Mouse (Mus musculus) liver, embryonic 12.5 days (tissue): ENCODE data around the gene Rora. TPM values are rescaled to one million over a fixed set of nuclear protein-coding genes. Genes with fewer than 3 reads are reported as not detected.

Experiments used
- ATAC-seq: fragments of 200-750 bp; cut with Nextera tagmentation; 2 replicates; pipeline ENCODE4 v1.8.0; 2017; ENCODE audit warnings: moderate number of reproducible peaks, mild to moderate bottlenecking, moderate library complexity
- H3K27ac ChIP-seq: fragments of 300-500 bp; sonication (generic); 2 replicates; pipeline ENCODE4 v1.5.1; 2016; ENCODE audit warnings: mild to moderate bottlenecking
- H3K27me3 ChIP-seq: fragments of 300-500 bp; sonication (generic); replicated peaks from 2 replicates; pipeline ENCODE4 v1.6.1; 2016; ENCODE audit warnings: mild to moderate bottlenecking, moderate library complexity
- H3K36me3 ChIP-seq: fragments of 300-500 bp; sonication (generic); 2 replicates; pipeline ENCODE4 v1.6.1; 2016; ENCODE audit warnings: mild to moderate bottlenecking, moderate library complexity
- H3K4me1 ChIP-seq: fragments of 300-500 bp; sonication (generic); 2 replicates; pipeline ENCODE4 v1.6.1; 2016
- H3K4me2 ChIP-seq: fragments of 300-500 bp; sonication (generic); 2 replicates; pipeline ENCODE4 v1.6.1; 2016; ENCODE audit warnings: mild to moderate bottlenecking, moderate library complexity
- H3K4me3 ChIP-seq: fragments of 300-500 bp; sonication (generic); 2 replicates; pipeline ENCODE4 v1.5.1; 2016; ENCODE audit warnings: mild to moderate bottlenecking, moderate library complexity
- H3K9ac ChIP-seq: fragments of 300-500 bp; sonication (generic); 2 replicates; pipeline ENCODE4 v1.6.1; 2016; ENCODE audit warnings: mild to moderate bottlenecking, moderate library complexity
- H3K9me3 ChIP-seq: fragments of 300-500 bp; sonication (generic); replicated peaks from 2 replicates; pipeline ENCODE4 v1.6.1; 2016; ENCODE audit warnings: mild to moderate bottlenecking, moderate library complexity
- WGBS: fragments of 180-500 bp; shearing (Covaris S2); methylation state at CpG from one replicate; pipeline ENCODE4 v1.1.7; 2016; ENCODE audit not compliant: insufficient replicate concordance; 5-methylcytosine and 5-hydroxymethylcytosine counted together
- polyA plus RNA-seq: library from polyadenylated mRNA; unstranded; fragments of >200 nt; fragmentation: Nextera tagmentation; extraction: Ambion mirVana; gene quantifications from 2 replicates; pipeline ENCODE4 v1.2.1, GENCODE M21; 2016

Gene Rora
- polyA plus RNA-seq, 1 experiment from 2014 or later = 2.4 TPM

GRCm38 (mm10) chr9:69043920-69044613 is 390.5 kb downstream of the Rora start:
- no peaks in the 10 kb centered on the region for H3K27me3 ChIP-seq
- no peak overlapping the region for H3K9ac ChIP-seq
- ATAC-seq = no peak
- no peak overlapping the region for H3K4me2 ChIP-seq
- H3K4me3 ChIP-seq = no peak overlapping the region
- H3K27ac ChIP-seq = no peak overlapping the region
- no peaks in the 10 kb centered on the region for H3K36me3 ChIP-seq
- no peaks in the 10 kb centered on the region; the same call in 1 of the 2 replicates for H3K9me3 ChIP-seq
- no peaks in the 10 kb centered on the region for H3K4me1 ChIP-seq
- WGBS = 68% methylated on average over 8 of the region's 8 CpGs

- H3K4me3 ChIP-seq = no peak overlapping the region
- ATAC-seq = no peak
- H3K27me3 ChIP-seq = no peaks in the 10 kb centered on the region
- H3K4me2 ChIP-seq = no peak overlapping the region
- H3K9me3 ChIP-seq = no peaks in the 10 kb centered on the region; the same call in 1 of the 2 replicates
- no peak overlapping the region for H3K27ac ChIP-seq
- no peaks in the 10 kb centered on the region for H3K36me3 ChIP-seq
- H3K4me1 ChIP-seq = no peaks in the 10 kb centered on the region
- 74% methylated on average over 7 of the region's 7 CpGs for WGBS
- no peak overlapping the region for H3K9ac ChIP-seq
Observed at GRCm38 (mm10) chr9:69044614-69045133, 391.1 kb downstream of the Rora start.

GRCm38 (mm10) chr9:69045908-69046307 is 392.3 kb downstream of the Rora start:
- H3K27ac ChIP-seq = no peak overlapping the region
- no peaks in the 10 kb centered on the region; the same call in 1 of the 2 replicates for H3K9me3 ChIP-seq
- ATAC-seq = no peak
- WGBS = 72% methylated on average over 8 of the region's 8 CpGs
- H3K27me3 ChIP-seq = no peaks in the 10 kb centered on the region
- H3K36me3 ChIP-seq = no peaks in the 10 kb centered on the region
- no peak overlapping the region for H3K4me3 ChIP-seq
- no peak overlapping the region for H3K4me2 ChIP-seq
- H3K4me1 ChIP-seq = no peaks in the 10 kb centered on the region
- H3K9ac ChIP-seq = no peak overlapping the region

- Histone ChIP-seq H3K9me3 (no peaks in the 10 kb centered on the region), H3K36me3 (no peaks in the 10 kb centered on the region), H3K9ac (no peak overlapping the region), H3K4me1 (no peaks in the 10 kb centered on the region), H3K4me2 (no peak overlapping the region), H3K4me3 (no peak overlapping the region), H3K27ac (no peak overlapping the region), H3K27me3 (no peaks in the 10 kb centered on the region)
- ATAC-seq = no peak
- WGBS = 69% methylated on average over 8 of the region's 8 CpGs
Observed at GRCm38 (mm10) chr9:69050856-69051255, 397.3 kb downstream of the Rora start.

GRCm38 (mm10) chr9:69051890-69052289 is 398.3 kb downstream of the Rora start:
- ATAC-seq = no peak
- 78% methylated on average over 5 of the region's 5 CpGs for WGBS

GRCm38 (mm10) chr9:69055302-69055701 is 401.7 kb downstream of the Rora start:
- WGBS = 78% methylated on average over 5 of the region's 5 CpGs
- Histone ChIP-seq H3K27ac (no peak overlapping the region), H3K36me3 (no peaks in the 10 kb centered on the region), H3K27me3 (no peaks in the 10 kb centered on the region), H3K4me3 (no peak overlapping the region), H3K4me1 (no peaks in the 10 kb centered on the region), H3K4me2 (no peak overlapping the region), H3K9ac (no peak overlapping the region), H3K9me3 (no peaks in the 10 kb centered on the region)
- ATAC-seq = no peak

More at GRCm38 (mm10) chr9:69051890-69052289, 398.3 kb downstream of the Rora start:
- Histone ChIP-seq H3K27ac (no peak overlapping the region), H3K4me3 (no peak overlapping the region), H3K9me3 (no peaks in the 10 kb centered on the region), H3K36me3 (no peaks in the 10 kb centered on the region), H3K4me1 (no peaks in the 10 kb centered on the region), H3K9ac (no peak overlapping the region), H3K27me3 (no peaks in the 10 kb centered on the region), H3K4me2 (no peak overlapping the region)

GRCm38 (mm10) chr9:69071203-69071867 is 417.7 kb downstream of the Rora start:
- Histone ChIP-seq H3K27me3 (peaks cover 18% of the 10 kb centered on the region), H3K9ac (no peak overlapping the region), H3K27ac (no peak overlapping the region), H3K4me1 (0 out of 2 replicates have a peak, but pooled peaks cover 5% of the 10 kb centered on the region), H3K36me3 (no peaks in the 10 kb centered on the region), H3K4me2 (no peak overlapping the region), H3K4me3 (no peak overlapping the region), H3K9me3 (no peaks in the 10 kb centered on the region)
- ATAC-seq = no peak
- WGBS = 71% methylated on average over 15 of the region's 15 CpGs

- peaks cover 18% of the 10 kb centered on the region for H3K27me3 ChIP-seq
- no peak overlapping the region for H3K4me2 ChIP-seq
- H3K9ac ChIP-seq = no peak overlapping the region
- no peaks in the 10 kb centered on the region for H3K9me3 ChIP-seq
- H3K27ac ChIP-seq = no peak overlapping the region
- no peak for ATAC-seq
- H3K4me3 ChIP-seq = no peak overlapping the region
- H3K36me3 ChIP-seq = no peaks in the 10 kb centered on the region
- WGBS = 20% methylated on average over 7 of the region's 7 CpGs
- H3K4me1 ChIP-seq = 0 out of 2 replicates have a peak, but pooled peaks cover 5% of the 10 kb centered on the region
Observed at GRCm38 (mm10) chr9:69073271-69073670, 419.7 kb downstream of the Rora start.

- 62% methylated on average over 3 of the region's 3 CpGs for WGBS
- Histone ChIP-seq H3K9me3 (no peaks in the 10 kb centered on the region), H3K4me2 (no peak overlapping the region), H3K9ac (no peak overlapping the region), H3K4me1 (peaks cover 42% of the 10 kb centered on the region), H3K27me3 (peaks cover 11% of the 10 kb centered on the region; the same call in 1 of the 2 replicates), H3K27ac (no peak overlapping the region), H3K36me3 (no peaks in the 10 kb centered on the region), H3K4me3 (no peak overlapping the region)
- ATAC-seq = no peak
Observed at GRCm38 (mm10) chr9:69084086-69084719, 430.6 kb downstream of the Rora start.

- WGBS = 62% methylated on average over 14 of the region's 14 CpGs
- H3K9me3 ChIP-seq = no peaks in the 10 kb centered on the region
- no peaks in the 10 kb centered on the region for H3K36me3 ChIP-seq
- H3K27me3 ChIP-seq = peaks cover 11% of the 10 kb centered on the region; the same call in 1 of the 2 replicates
- H3K9ac ChIP-seq = no peak overlapping the region
- no peak overlapping the region for H3K4me3 ChIP-seq
- ATAC-seq = no peak
- no peak overlapping the region for H3K4me2 ChIP-seq
- peaks cover 43% of the 10 kb centered on the region for H3K4me1 ChIP-seq
- no peak overlapping the region for H3K27ac ChIP-seq
Observed at GRCm38 (mm10) chr9:69084720-69085661, 431.4 kb downstream of the Rora start.

GRCm38 (mm10) chr9:69086844-69087243 is 433.3 kb downstream of the Rora start:
- no peaks in the 10 kb centered on the region for H3K9me3 ChIP-seq
- WGBS = 49% methylated on average over 4 of the region's 4 CpGs
- peak overlapping the region; percentile 40 for H3K4me2 ChIP-seq
- 0 out of 2 replicates have a peak, but pooled peaks cover 8% of the 10 kb centered on the region for H3K27me3 ChIP-seq
- no peak overlapping the region for H3K9ac ChIP-seq
- H3K27ac ChIP-seq = peak overlapping the region; percentile 85
- peaks cover 45% of the 10 kb centered on the region for H3K4me1 ChIP-seq
- H3K36me3 ChIP-seq = no peaks in the 10 kb centered on the region
- H3K4me3 ChIP-seq = no peak overlapping the region
- peak; percentile 53 for ATAC-seq
